Mouse (Mus musculus): ENCODE measurements around the gene Clec9a.

The Clec9a gene

DNA sequence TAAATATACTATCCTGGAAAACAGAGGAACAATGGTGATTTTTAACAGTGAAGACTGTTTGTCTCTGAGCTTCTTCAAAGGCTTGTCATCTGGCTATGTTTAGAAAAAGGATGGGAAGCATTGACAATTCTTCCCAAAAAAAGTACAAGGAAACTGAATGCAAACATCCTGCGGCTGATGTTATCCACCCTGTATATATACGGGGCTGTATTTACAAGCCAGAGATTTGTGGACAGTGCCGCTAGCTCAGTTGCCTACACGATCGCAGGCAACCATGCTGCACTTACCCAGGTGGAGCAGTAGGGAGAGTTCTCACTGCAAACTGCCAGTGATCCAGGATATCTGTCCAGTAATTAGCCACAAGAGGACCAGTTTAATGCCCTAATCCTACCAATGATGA lies 16.6 kb downstream of the Clec9a start:
- DNase-seq (ENCODE audit: low read depth, low spot score), result no peak

GRCm38 (mm10) chr6:129425812-129426211 lies 17.1 kb downstream of the Clec9a start:
- no peak for DNase-seq (ENCODE audit: low read depth, low spot score)

- DNase-seq (ENCODE audit: low read depth, low spot score), result no peak
Observed at GRCm38 (mm10) chr6:129427281-129427680, 18.6 kb downstream of the Clec9a start.

DNA sequence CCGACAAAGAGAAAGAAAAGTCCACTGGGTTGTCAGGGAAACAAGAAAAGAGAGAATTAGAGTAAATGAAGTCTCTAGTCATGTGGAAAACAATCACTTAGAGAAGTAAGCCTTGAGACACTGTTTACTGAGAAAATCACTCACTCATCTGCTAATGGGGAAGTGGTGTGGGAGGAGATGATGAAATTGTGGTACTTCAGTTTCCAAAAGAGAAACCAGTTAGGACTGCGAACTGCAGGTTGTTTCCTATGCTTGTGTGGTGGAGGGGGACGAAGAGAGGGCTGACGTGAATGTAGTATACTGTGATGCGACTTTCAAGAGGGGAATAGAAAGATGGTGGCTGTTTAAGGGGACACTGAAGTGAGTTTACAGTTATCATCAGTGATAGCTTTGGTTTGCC lies 25.6 kb downstream of the Clec9a start:
- no peak for DNase-seq (ENCODE audit: low read depth, low spot score)

GRCm38 (mm10) chr6:129436025-129436424 lies 27.4 kb downstream of the Clec9a start:
- DNase-seq (ENCODE audit: low read depth, low spot score), result no peak

GRCm38 (mm10) chr6:129438033-129438432 lies 29.4 kb downstream of the Clec9a start:
- DNase-seq (ENCODE audit: low read depth, low spot score), result no peak

DNA sequence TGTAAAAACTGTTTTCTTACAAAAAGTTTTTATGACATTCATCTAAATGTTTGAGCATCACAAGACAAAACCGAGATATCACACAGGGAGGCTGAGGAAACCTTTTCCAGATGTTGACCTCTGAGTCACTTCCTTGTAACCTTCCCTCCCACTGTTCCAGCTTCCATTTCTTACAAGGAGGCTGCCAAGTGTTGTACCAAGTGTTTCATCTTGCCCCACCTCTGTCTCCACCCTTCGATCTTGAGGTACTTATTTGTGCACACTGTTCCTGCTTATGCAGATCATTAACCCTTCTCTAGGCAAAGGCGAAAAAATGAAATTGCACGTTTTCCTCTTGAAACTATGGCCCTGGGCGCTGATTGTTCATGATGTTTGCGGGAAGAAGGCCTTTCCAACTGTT lies 41.1 kb downstream of the Clec9a start:
- DNase-seq (ENCODE audit: low read depth, low spot score), result no peak

- no peak for DNase-seq (ENCODE audit: low read depth, low spot score)
Observed at GRCm38 (mm10) chr6:129451411-129452039, 42.9 kb downstream of the Clec9a start, which contains the start of gene Clec1a. Gene Clec1a, minus strand, starts transcription at chr6:129452000.

DNA sequence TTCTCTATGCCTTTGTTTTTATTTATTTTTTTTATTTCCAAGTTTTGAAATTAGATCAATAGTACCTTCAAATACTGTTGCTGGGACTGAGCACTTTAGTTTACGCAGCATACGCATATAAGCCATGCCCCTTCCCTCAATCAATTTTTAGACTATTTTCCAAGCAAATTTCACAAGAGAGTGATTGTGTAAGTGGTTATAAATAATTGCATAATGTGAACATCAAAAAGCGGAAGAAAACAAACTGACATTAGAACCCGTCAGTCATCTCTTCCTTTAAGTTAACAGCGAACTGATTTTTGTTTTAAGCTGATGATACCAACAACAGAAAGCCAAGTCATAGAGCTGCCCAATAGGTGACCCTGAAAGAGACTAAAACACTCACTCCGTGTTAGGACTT lies 62.7 kb downstream of the Clec9a start:
- DNase-seq (ENCODE audit: low read depth, low spot score), result no peak

DNA sequence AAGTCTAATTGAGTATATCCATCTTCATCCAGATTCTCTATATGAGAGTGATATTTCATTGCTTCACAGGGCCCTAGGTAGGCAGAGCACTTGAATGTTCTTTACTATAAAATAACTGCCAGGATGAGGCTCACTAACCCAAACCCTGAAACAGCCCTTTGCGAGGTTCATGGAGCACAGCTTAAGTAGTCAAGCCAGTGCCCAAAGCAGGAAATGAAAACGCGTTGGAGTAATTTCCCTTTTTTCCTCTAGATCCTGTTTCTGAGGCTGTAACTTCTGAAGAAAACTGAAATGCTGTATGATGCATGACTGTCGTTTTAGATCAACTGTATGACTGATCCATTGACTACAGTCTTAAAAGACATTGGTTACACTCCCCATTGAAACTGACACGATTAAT lies 64.0 kb downstream of the Clec9a start:
- no peak for DNase-seq (ENCODE audit: low read depth, low spot score)
